Mouse (Mus musculus): Measurements from ENCODE around the gene Gm10662. TPM values are rescaled to one million over a fixed set of nuclear protein-coding genes. Genes with fewer than 3 reads are reported as not detected.

Gene Gm10662
- total RNA-seq (2023) = not detected

DNA sequence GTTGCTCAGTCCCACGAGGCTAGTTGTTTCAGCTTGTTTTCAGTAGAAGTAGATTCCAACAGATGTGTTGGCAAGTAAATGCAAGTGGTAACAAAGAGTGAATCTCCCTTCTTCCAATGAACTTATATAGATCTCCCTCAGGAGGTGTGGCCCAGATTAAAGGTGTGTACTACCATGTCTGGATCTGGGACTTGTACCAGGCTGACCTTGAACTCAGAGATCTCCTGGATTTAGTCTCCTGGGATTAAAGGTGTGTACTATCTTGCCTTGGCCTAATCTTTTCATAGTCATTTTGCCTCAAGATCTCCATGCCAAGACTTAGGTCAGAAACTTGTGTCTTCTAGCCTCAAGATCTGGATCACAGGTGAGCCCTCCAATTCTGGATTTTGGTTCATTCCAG lies at the start of gene Gm10662:
TSS of gene Gm10662 (minus strand) at position 101 of the 400 bp plus-strand sequence.

Other genes with a start within 250 kb of the Gm10662 start
- not detected for gene Gm4214, start 159.8 kb downstream of the Gm10662 start, total RNA-seq (2023)
- gene Gm4216, start 124.6 kb downstream of the Gm10662 start, total RNA-seq (2023) = not detected
- gene Vmn1r163, start 88.9 kb downstream of the Gm10662 start, total RNA-seq (2023) = not detected
- gene Gm8720, start 77.0 kb downstream of the Gm10662 start, total RNA-seq (2023) = not detected
- gene Vmn1r165, start 72.9 kb upstream of the Gm10662 start, total RNA-seq (2023) = not detected
- gene Vmn1r166, start 107.2 kb upstream of the Gm10662 start, total RNA-seq (2023) = not detected
- gene Gm6902, start 134.4 kb upstream of the Gm10662 start, total RNA-seq (2023) = not detected
- gene Nlrp4e, start 156.7 kb upstream of the Gm10662 start, total RNA-seq (2023) = not detected
- not detected for gene Nlrp5, start 241.4 kb upstream of the Gm10662 start, total RNA-seq (2023)

Data from monocyte, adult 59 days (primary cell).